Mouse (Mus musculus) adrenal gland, postnatal 14 days (tissue): ENCODE measurements around the gene Tff3. TPM values are rescaled to one million over a fixed set of nuclear protein-coding genes. Genes with fewer than 3 reads are reported as not detected.

Experiments
- DNase-seq: peaks from one replicate; pipeline ENCODE4 v3.0.0; 2021; ENCODE audit warnings: mixed read lengths
- long read RNA-seq, 2 experiments: library from polyadenylated mRNA; stranded (forward); transcript quantifications; one replicate each; pipeline ENCODE4 v2.0.0; 2021
- total RNA-seq: library from RNA; stranded (reverse); gene quantifications from 2 replicates; pipeline ENCODE4 v1.2.3, GENCODE M21; 2021

Gene Tff3
- total RNA-seq = 0.78 TPM in 1 of 2 replicates, not detected in the other
- long read RNA-seq, experiment 1 = 0 reads
- long read RNA-seq, experiment 2 = 0 reads

- DNase-seq = no peak
Observed at GRCm38 (mm10) chr17:31129452-31129851, at the start of gene Tff3. TSS of gene Tff3 (minus strand) at chr17:31129646.

- DNase-seq = no peak
Observed at GRCm38 (mm10) chr17:31176321-31176720, 46.9 kb upstream of the Tff3 start.

GRCm38 (mm10) chr17:31169796-31170195 lies 40.4 kb upstream of the Tff3 start:
- no peak for DNase-seq

GRCm38 (mm10) chr17:31165127-31165526 lies 35.7 kb upstream of the Tff3 start, which contains the start of gene Tff1:
TSS of gene Tff1 (minus strand) at chr17:31165277.
- no peak for DNase-seq

- DNase-seq = no peak
Observed at GRCm38 (mm10) chr17:31163821-31164220, 34.4 kb upstream of the Tff3 start.

DNA sequence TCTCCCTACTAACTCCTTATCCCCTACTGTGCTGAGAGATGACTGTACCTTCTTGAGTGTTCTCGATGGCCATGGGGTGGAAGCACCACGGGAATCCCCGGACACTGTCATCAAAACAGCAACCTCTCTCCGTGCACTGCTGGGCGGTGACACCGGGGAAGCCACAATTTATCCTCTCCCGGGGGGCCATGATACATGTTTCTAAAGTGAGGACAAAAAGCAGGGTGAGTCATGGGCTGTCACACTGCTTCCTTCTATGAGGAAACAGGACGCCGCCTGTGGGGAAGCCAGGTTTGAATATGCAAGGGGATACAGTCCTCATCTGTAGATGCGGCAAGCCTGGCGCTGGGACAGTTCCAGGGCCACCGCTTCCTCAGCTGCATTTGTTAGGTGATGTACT lies 33.2 kb upstream of the Tff3 start:
- peak; percentile 38 for DNase-seq

DNA sequence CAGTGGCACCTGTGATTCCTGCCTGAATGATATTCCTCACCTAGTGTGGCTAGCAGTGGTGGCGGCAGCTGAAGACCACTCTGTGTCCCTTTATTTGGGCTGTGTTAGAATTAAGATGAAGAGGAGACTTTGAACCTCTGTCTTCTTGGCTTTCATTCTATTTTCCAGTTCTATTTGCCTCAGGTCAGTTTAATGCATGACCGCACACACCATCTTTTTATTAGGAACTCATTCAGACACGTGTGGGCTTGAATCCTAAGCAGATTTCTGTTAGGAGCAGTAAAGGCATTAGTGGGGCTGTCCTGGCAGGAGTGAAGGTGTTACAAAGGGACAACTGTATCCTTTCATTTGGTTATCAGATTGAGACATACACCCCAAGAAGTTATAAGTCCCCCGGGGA lies 30.8 kb upstream of the Tff3 start:
- DNase-seq = no peak

GRCm38 (mm10) chr17:31157921-31158320 lies 28.5 kb upstream of the Tff3 start:
- DNase-seq = no peak

GRCm38 (mm10) chr17:31153785-31154184 lies 24.3 kb upstream of the Tff3 start:
- DNase-seq = no peak

- DNase-seq = no peak
Observed at GRCm38 (mm10) chr17:31152966-31153499, 23.6 kb upstream of the Tff3 start.

DNA sequence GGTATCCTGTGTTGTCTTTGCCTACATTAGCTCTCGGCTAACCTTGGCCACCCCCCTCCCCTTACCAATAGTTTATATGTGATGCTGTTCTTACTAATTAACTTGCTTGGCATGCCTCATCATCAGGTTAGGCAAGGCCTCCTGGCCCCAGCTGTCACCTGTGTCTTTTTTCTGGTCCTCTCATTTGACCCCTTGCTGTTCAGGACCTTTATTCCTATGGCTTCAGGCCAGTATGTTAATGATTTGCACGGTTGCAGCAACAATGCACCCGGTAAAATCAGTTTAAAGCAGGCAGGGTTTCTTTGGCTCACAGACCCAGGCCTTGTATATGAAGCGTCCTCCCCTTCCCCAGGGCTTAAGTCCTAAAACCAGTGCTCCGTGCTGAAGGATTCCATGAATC lies 23.1 kb upstream of the Tff3 start:
- DNase-seq = no peak

DNA sequence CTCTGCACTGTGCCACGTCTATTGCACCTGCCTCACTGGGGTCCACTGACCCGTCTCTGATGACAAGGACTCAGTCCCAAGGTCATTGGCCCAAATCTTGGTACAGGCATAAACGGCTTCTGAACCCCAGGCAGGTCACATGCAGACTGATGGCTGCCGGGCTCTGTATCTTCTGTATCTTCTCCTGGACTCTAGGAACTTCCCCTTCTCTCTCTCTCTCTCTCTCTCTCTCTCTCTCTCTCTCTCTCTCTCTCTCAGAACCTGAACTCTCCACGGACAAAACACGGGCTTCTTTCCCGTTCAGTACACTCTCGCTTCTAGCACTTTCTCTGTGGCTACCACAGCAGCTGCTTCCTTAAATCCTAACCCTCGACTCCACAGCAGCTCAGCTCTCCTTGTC lies 16.6 kb upstream of the Tff3 start:
- no peak for DNase-seq

- peak; percentile 29 for DNase-seq
Observed at GRCm38 (mm10) chr17:31144040-31145037, 14.9 kb upstream of the Tff3 start, which contains the start of gene Tff2. TSS of gene Tff2 (minus strand) at chr17:31144282.

GRCm38 (mm10) chr17:31142116-31142515 lies 12.7 kb upstream of the Tff3 start:
- DNase-seq = peak; percentile 58

DNA sequence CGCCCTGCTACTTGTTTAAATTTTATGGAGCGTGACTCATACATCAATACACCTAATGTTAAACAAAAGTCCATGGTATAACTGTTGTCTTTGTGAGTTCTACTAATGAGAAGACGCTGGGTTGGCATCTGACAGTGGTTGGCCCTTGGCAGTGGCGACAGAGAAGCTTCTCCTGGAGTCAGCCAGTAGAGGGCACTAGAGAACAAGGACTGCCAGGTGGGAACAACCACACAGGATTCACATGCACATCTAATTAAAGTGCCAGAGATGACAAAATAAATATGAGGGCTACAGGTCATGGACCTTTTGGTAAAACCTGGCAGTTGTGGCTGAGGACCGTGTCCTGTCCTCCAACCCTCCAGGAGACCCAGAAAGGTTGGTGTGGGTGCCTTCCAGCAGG lies 9.0 kb upstream of the Tff3 start:
- DNase-seq = peak; percentile 78

GRCm38 (mm10) chr17:31136821-31137220 lies 7.4 kb upstream of the Tff3 start:
- DNase-seq = no peak

DNA sequence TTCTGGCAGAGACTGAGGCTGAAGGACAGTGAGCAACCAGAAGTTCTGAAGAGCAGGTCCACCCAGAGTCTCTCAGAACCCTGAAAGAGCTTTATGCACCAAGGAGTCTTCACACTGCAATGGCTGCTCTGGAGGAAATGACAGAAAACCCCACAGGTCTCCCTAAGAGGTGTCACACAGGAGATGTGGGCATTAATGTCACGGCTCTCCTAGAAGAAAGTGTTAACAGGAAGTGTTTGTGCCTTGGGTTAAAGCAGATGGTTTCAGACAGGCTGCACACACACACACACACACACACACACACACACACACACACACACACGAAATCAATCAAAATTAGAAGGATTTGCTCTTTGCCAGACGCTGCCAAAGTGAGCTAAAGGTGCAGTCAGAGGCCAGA lies 6.8 kb upstream of the Tff3 start:
- DNase-seq = no peak

GRCm38 (mm10) chr17:31134913-31135312 lies 5.5 kb upstream of the Tff3 start:
- no peak for DNase-seq

- no peak for DNase-seq
Observed at GRCm38 (mm10) chr17:31133776-31134175, 4.3 kb upstream of the Tff3 start.

DNA sequence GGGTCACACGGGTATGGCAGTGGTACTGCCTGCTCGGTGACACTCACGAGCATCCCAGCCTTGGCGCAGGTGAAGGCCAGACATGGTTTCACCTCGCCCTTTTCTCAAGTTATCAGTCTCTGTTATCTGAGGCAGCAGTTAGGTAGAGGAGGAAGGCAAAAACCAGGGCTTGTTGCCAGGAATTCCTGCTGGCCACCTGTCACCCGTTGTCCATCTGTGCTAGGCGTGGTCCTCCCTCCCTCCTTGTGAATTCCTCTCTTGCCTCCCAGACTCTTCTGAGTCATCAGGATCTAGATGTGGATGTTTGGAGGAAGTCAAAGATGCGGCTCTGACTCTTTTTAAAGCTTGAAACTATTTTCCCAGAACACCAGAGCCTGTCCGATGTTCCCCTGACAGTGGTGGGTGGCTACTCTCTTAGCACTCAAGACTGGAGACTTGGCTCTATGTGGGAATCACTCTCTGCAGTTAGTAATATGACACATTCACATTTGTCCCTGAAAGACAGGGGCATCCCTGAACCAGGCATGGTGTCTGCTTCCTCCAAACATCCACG lies 1.9 kb upstream of the Tff3 start:
- DNase-seq = no peak

DNA sequence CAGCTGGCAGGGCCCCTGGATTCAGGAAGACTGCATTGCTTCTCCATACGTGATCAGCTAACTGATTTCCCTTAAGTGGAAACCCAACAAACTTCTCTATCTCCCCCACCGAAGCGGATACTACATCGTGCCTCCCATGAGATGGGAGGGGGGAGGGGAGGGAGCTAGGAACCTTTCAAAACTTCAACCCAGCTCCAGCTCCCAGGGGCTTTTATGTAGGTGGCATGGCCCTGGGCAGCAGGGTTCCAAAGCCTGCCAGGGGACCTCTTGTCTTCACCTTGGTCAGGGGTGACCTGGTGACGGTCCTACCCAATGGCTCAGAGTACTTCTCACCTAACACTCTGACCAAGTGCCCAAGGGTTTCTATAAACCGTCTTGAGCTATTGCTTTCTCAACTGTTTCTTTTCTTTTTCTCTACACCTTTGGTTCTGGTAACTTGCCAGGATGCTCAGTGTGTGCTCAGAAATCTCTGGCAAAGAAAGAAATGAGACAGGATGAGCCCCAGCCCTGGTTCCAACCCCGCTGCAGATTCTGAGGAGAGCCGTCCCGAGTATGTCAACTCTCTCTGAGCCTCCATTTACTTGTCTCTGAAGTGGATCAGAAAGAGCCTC lies 633 bp downstream of the Tff3 start:
- no peak for DNase-seq

DNA sequence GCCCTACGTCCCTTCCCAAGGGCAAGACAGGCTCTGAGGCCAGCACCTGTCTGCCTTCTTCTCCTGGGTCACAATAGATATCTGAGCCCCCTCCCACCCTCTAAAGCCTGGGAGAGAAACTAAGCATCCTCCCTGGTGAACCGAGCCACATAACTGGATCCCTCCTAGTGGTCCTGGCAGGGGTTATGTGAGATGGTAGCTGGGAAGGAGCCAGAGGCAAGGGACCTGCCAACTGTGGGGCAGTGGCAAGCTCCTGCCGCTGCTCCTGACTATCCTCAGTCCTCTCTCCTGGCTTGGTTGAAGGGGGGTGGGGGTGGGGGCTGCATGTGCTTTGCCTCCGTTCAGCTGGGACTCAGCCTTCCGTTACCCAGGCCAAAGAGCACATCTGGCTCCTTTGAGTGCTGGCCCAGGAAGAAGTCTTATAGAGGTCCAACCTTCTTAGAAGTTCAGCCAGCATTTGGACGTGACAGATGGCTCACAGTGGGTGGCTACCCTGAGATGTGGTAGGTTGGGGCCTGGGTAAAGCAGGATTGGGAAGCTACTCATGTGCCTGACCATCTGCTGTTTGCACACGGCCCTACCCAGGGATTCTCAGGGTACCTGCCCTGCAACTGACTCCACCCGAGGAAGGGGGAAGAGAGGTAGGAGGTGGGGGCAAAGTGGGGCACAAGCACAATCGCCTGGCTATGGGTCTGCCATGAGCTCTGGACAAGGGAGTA lies 3.7 kb downstream of the Tff3 start:
- DNase-seq = no peak
